Mouse (Mus musculus) large intestine, adult 2 months (tissue): ENCODE results near the gene Bach2. TPM values are rescaled to one million over a fixed set of nuclear protein-coding genes. Genes with fewer than 3 reads are reported as not detected.

Source experiments
- DNase-seq: peaks from one replicate; pipeline ENCODE4 v3.0.0-alpha.2; 2012; ENCODE audit warnings: low read depth, low spot score
- WGBS: fragments of 180-500 bp; shearing (Covaris S2); methylation state at CpG from one replicate; pipeline ENCODE4 v1.1.7; 2018; 5-methylcytosine and 5-hydroxymethylcytosine counted together
- polyA plus RNA-seq: library from polyadenylated mRNA; depleted of rRNA; stranded (reverse); fragments of >200 nt; gene quantifications from 2 replicates; pipeline ENCODE4 v1.2.3, GENCODE M21; 2012

Gene Bach2
- polyA plus RNA-seq, 1 experiment = 1.6 TPM

- no peak for DNase-seq
- WGBS = 89% methylated on average over 11 of the region's 11 CpGs
Measured at GRCm38 (mm10) chr4:32504236-32504635, 265.6 kb downstream of the Bach2 start.

GRCm38 (mm10) chr4:32506306-32506808 is 267.8 kb downstream of the Bach2 start:
- no peak for DNase-seq
- WGBS = 90% methylated on average over 7 of the region's 7 CpGs

DNA sequence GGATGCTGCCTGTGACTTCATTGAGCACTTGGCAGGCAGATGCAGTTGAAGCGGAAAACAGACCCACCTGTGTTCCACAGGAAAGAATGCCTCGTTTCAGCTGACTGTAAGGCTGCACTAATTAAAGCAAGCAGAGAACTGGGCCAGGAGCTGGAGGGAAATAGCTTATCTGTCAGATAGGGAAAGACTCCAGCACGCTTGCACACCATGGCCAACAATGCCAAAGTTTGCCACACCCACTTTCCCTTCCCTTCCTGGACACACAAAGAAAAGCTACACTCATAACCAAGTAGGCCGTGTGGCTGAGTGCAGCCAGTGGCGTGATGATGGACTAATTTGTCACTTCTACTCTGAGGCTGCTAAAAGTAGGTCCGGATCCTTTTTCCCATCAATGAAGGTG is 268.4 kb downstream of the Bach2 start:
- 68% methylated on average over 6 of the region's 6 CpGs for WGBS
- no peak for DNase-seq

DNA sequence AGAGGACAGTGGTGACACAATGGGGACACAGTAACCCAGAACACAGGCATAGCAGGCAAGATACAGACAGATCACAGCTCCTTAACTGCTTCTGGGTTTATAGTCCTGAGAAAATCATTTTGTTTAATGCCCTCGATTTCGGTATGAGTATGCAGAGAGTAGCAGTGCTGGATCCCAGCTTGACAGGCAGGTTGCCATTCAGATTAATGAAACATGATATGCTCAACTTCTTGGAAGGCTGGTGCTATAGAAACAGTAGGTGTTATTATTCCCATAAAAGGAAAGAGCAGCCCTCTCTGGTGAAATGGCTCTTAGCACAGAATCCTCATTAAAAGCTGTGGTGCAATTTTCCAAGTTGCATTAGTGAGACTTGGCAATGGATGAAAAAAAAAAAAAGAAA is 270.0 kb downstream of the Bach2 start:
- DNase-seq = no peak
- WGBS = 52% methylated on average over 2 of the region's 2 CpGs

- DNase-seq = no peak
- 71% methylated on average over 8 of the region's 8 CpGs for WGBS
Measured at GRCm38 (mm10) chr4:32508996-32509395, 270.4 kb downstream of the Bach2 start.

GRCm38 (mm10) chr4:32509832-32510612 is 271.4 kb downstream of the Bach2 start:
- WGBS = 49% methylated on average over 9 of the region's 9 CpGs
- DNase-seq = no peak

DNA sequence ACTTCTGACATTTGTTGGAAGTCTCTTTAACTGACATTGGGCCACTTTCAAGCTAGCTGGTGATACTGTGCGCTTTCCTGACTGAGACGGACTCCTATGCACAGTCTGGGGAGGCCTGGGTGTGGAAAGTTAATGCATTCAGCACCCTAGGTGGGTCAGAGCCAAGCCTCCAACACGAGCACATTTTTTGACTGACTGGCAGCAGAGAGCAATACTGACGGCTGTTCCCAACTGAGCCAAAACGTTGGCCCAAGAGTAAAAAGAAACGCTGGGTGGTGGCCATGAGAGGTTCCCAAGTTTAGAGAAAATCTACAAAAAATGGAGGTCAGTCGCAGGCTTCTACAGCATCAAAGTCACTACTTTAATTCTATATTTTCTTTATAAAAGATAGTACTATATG is 272.3 kb downstream of the Bach2 start:
- 77% methylated on average over 7 of the region's 7 CpGs for WGBS
- DNase-seq = no peak

DNA sequence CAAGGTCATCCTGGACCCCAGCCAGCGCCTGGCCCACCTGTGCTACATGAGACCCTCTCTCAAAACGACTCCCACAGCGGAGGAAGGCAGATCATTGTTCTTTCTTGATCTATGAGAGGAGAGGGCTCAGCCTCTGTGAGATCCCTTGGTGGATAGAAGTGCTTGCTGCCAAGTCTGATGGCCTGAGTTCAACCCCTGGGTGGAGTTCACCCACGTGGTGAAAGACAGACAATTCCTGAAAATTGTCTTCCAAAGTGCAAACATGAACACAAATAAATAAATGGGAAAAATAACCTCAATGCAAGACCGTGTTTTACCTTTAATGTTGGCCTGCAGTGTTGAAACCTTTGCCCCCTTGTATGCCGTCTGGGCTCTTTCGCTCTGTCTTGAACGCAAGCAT is 277.5 kb downstream of the Bach2 start:
- DNase-seq = no peak
- 79% methylated on average over 8 of the region's 8 CpGs for WGBS

DNA sequence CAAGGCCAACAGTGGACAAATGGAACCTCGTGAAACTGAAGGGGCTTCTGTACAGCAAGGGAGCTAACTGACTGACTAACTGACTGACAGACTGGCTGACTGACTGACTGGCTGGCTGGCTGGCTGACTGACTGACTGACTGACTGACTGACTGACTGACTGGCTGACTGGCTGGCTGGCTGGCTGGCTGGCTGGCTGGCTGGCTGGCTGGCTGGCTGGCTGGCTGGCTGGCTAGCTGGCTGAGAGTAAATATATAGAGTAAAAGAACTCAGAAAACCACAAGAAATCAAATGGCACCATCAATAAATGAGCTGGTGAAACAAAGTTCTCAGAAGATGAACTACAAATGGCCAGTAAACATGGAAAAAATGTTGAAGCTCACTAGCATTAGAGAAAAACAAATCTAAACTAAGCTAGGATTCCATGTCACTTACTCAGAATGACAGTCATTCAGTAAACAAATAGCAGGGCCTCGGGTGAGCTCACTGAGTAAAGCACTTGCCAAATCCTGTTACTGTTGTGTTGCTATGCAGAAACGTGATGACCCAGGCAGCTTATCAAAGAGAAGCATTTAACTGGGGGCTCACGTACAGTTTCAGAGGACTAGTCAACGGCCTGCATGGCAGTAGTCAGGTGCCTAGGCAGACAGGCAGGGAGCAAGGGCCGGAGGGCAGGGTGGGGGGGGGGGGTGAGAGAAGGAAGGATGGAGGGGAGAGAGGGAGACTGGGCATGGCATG is 280.4 kb downstream of the Bach2 start:
- WGBS = 46% methylated on average over 6 of the region's 6 CpGs
- no peak for DNase-seq

DNA sequence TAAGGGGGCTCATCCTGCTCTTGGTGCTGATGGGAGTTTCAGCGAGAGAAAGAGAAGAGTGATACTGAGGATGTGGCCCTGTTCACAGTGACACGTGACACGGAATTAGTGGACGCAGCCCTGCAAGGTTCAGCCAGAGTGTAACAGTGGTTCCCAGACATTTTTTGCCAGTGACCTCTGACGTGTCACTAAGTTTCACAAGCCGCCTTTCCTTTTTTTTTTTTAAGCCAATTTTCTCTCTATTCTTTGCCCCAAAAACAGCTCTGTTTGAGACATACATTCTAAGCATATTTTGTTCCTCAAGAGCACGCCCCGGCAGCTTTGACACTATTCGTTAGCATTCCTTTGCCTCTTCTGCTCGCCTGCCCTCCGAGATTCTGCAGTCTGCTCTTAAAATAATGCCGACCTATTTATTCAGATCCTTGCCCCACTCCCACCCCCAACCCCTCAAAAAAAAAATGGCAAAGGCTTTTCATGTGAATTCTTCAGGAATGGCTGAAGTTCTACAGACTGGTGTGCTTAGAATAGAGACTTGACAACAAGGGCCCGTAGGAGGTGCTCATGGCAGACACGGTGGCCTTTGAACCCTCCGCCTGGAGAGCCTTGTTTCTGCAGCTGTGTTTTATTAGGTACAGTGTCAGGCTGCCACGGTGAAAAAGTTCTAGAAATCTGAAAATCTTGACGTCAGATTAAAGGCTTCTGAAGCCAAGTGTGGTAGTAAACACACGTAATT is 282.2 kb downstream of the Bach2 start:
- no peak for DNase-seq

DNA sequence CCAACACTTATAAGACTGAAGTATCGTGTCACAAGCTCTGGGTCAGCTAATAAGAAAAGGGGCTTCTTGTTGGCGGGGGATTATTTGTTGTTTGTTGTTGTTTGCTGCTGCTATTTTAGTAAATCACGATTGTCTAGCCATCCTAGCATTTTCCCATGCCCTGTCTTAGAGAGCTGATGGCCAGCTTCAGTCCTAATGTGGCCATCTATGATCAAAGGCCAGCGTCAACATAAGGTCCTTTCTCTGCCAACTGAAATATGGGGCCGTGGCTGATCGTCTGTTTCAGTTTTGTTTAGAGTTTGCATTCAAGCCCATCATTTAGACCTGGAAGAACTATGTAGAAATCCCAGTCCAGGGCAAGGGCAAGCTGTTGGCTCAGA is 282.7 kb downstream of the Bach2 start:
- 40% methylated on average over 6 of the region's 6 CpGs for WGBS

More for the DNA sequence above, 282.2 kb downstream of the Bach2 start:
- 49% methylated on average over 18 of the region's 18 CpGs for WGBS

GRCm38 (mm10) chr4:32522013-32522412 is 283.4 kb downstream of the Bach2 start:
- 39% methylated on average over 2 of the region's 2 CpGs for WGBS
- no peak for DNase-seq

More for the DNA sequence above, 282.7 kb downstream of the Bach2 start:
- no peak for DNase-seq

DNA sequence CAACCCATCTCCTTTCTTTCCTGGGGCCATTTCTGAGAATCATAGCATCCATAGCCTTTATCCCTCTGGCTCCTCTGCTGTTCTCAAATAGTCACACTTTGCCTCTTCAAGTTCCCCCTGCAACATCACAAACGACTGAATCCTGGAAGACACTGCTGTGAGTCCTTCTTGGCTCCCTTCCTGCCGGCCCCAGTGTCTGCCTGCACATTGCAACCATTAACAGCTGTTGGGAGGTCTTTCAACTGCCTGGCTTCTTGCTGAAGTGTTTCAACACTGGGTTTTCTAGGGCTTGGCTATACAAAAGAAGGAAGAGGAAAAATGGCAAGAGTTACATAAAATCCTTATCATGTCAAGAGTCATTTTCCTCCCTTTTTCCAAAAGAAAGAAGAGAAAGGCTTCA is 285.7 kb downstream of the Bach2 start:
- 38% methylated on average over 2 of the region's 2 CpGs for WGBS
- no peak for DNase-seq

- WGBS = 83% methylated on average over 5 of the region's 5 CpGs
- DNase-seq = no peak
Measured at GRCm38 (mm10) chr4:32525000-32525399, 286.4 kb downstream of the Bach2 start.

DNA sequence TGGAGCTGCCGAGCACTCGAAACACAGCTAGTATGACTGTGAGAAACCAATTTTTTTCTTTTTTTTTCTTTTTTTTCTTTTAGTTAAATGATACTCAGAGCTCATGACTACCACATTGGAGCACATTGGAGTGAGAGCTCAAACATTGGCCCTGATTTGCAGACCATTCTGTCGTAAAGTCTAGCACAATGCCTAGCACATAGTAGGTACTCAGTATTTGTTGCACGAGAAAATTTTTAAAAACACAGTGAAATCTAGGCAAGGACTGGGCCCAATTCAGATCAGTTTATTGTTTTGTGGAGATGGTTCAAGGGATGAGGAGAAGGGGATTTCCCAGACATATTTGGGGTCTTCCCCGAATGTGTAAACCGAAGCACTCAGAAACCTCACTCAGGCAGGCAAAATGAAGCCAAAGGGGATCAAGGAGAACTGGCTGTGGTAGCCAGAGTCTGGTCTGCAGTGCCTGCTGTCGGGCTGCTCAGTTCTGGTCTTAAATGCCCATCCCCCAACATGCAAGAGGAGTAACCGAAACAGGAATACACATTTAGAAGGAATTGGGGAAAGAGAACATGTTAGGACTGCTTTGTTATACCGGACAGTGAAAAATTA is 287.7 kb downstream of the Bach2 start:
- 87% methylated on average over 9 of the region's 9 CpGs for WGBS
- no peak for DNase-seq

DNA sequence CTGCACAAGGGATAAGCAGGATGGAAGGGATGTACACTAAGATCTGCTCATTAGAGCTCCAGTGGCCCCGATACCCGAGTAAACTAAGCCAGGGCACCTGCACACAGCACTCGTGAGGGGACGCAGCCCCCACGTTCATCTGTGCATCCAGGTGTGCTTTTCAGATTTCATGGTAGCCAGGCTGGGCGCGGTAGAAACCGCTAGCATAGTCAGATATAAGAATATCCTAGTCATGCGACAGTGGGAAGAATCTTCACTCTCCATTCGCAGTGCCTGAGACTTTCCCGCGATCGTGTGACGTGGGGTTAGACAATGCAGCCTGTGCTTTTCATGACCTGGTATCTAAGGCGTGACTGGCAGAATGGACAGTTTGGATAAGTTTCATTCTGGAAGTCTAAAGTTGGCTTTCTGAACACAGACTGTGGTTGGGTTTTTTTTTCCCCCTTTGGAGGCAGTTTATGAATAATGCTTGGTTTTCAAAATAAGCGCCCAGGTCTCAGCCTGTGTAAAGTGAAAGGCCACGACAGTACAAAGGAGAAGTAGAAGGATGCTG is 290.9 kb downstream of the Bach2 start:
- DNase-seq = no peak
- WGBS = 93% methylated on average over 17 of the region's 17 CpGs

DNA sequence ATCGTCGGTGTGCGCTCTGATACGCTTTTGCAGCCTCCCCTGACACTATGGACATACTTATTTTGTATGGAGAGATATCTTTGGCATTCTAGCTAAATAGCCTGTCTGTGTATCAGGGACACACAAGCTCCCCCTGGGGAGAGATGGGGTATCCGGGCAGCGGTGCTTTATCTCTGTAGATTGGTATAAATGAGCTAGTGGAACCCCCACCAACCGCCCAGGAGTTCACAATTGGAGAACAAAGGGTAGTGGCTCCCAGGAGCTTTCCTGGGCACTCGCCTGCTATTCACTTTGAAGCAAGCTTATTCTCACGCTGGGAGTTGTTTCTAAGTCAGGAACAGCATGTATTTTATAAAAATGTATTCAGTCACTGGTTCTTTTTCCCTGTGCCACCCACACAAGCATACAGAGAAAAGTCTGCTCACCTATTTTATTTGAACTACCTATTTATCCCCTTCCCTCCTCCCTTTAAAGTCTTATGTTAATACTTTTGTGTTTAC is 291.9 kb downstream of the Bach2 start:
- 65% methylated on average over 9 of the region's 9 CpGs for WGBS
- DNase-seq = no peak

DNA sequence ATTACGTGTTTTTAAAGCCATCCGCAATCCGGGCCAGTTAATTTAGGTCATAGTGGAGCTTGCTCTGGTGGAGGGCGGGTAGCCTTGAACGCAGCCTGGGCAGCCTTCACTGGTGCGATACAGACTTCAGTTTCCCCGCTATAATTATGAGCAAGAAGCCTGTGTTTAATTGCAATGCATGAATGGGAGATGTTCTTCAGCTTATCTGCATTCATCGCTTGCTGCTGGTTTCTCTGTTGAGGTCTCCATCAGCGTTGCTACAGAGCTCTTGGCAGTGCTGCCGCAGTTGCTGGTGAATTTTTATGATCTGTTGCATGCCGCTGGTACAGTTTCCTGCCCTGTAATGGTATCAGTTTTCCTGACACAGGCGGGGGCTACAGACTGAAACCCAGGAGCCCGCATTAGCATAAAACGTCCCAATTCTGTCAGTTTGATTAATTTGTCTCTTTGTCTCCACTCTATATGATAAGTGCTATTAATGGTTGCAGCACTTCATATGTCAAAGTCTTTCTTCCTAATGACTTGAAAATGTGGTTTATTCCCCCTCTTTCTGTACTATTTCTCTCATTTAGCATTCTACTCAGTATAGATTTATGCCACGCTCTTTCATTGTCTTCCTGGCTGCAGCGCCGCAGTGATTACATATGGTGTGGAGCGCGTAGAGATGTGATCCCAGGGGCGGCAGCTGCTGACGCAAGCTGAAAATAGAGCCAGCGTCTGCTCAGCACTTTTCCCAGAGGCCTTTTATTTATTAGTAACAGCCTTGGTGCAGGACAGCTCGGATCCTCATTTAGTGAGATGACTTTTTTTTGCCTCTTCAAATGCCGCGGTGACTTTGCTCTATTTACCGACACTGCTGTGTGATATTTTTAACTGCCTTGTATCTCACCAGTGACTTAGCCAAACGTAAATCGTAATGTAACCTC is 292.6 kb downstream of the Bach2 start:
- WGBS = 28% methylated on average over 28 of the region's 28 CpGs
- no peak for DNase-seq
